Mouse (Mus musculus): ENCODE measurements around the gene Zcchc7.
A peak's percentile ranks its signal among the peaks of the same experiment; 100 is the strongest.

Gene Zcchc7

GRCm38 (mm10) chr4:44755553-44756133 is at the start of gene Zcchc7:
TSS of gene Zcchc7 (plus strand) at chr4:44755877.
- DNase-seq (ENCODE audit: low read depth, low spot score): no peak

GRCm38 (mm10) chr4:44705967-44706366 is 49.7 kb upstream of the Zcchc7 start:
- DNase-seq (ENCODE audit: low read depth, low spot score): no peak

GRCm38 (mm10) chr4:44706865-44707264 is 48.8 kb upstream of the Zcchc7 start:
- no peak for DNase-seq (ENCODE audit: low read depth, low spot score)

GRCm38 (mm10) chr4:44708311-44708710 is 47.4 kb upstream of the Zcchc7 start:
- no peak for DNase-seq (ENCODE audit: low read depth, low spot score)

- no peak for DNase-seq (ENCODE audit: low read depth, low spot score)
These were observed 46.5 kb upstream of the Zcchc7 start for GRCm38 (mm10) chr4:44709091-44709695.

GRCm38 (mm10) chr4:44709740-44710700 is 45.7 kb upstream of the Zcchc7 start, which contains the start of gene Pax5:
TSS of gene Pax5 (minus strand) at chr4:44710487.
- DNase-seq (ENCODE audit: low read depth, low spot score): no peak

- no peak for DNase-seq (ENCODE audit: low read depth, low spot score)
These were observed 45.0 kb upstream of the Zcchc7 start for GRCm38 (mm10) chr4:44710701-44711097.

- no peak for DNase-seq (ENCODE audit: low read depth, low spot score)
These were observed 44.4 kb upstream of the Zcchc7 start for GRCm38 (mm10) chr4:44711136-44711900.

- no peak for DNase-seq (ENCODE audit: low read depth, low spot score)
These were observed 43.5 kb upstream of the Zcchc7 start for GRCm38 (mm10) chr4:44712051-44712700.

- DNase-seq (ENCODE audit: low read depth, low spot score): no peak
These were observed 42.7 kb upstream of the Zcchc7 start for GRCm38 (mm10) chr4:44712786-44713553.

- DNase-seq (ENCODE audit: low read depth, low spot score): no peak
These were observed 42.1 kb upstream of the Zcchc7 start for GRCm38 (mm10) chr4:44713554-44714051.

- DNase-seq (ENCODE audit: low read depth, low spot score): no peak
These were observed 41.5 kb upstream of the Zcchc7 start for GRCm38 (mm10) chr4:44714111-44714621.

- DNase-seq (ENCODE audit: low read depth, low spot score): no peak
These were observed 40.0 kb upstream of the Zcchc7 start for GRCm38 (mm10) chr4:44715621-44716160.

- DNase-seq (ENCODE audit: low read depth, low spot score): no peak
These were observed 39.3 kb upstream of the Zcchc7 start for GRCm38 (mm10) chr4:44716391-44716790.

- DNase-seq (ENCODE audit: low read depth, low spot score): no peak
These were observed 38.0 kb upstream of the Zcchc7 start for GRCm38 (mm10) chr4:44717676-44718075.

- DNase-seq (ENCODE audit: low read depth, low spot score): no peak
These were observed 35.6 kb upstream of the Zcchc7 start for GRCm38 (mm10) chr4:44720046-44720445.

GRCm38 (mm10) chr4:44721237-44721636 is 34.4 kb upstream of the Zcchc7 start:
- no peak for DNase-seq (ENCODE audit: low read depth, low spot score)

GRCm38 (mm10) chr4:44740471-44740870 is 15.2 kb upstream of the Zcchc7 start:
- no peak for DNase-seq (ENCODE audit: low read depth, low spot score)

GRCm38 (mm10) chr4:44756134-44756951 is 666 bp downstream of the Zcchc7 start:
- DNase-seq (ENCODE audit: low read depth, low spot score): peak; percentile 95
